Mouse (Mus musculus) thymus, adult 2 months (tissue): ENCODE results near the gene Agbl4. TPM values are rescaled to one million over a fixed set of nuclear protein-coding genes. Genes with fewer than 3 reads are reported as not detected.

ENCODE experiments used
- DNase-seq: peaks from one replicate; pipeline ENCODE4 v3.0.0; 2021
- H3K27ac ChIP-seq: fragments of 200-500 bp; 2 replicates; pipeline ENCODE4 v1.5.1; 2012; ENCODE audit warnings: low read length, control low read depth; ENCODE audit not compliant: control insufficient read depth, insufficient read depth
- H3K27me3 ChIP-seq: fragments of 200-500 bp; 2 replicates; pipeline ENCODE4 v1.6.1; 2012; ENCODE audit warnings: mild to moderate bottlenecking, low read length, moderate library complexity, mixed read lengths; ENCODE audit not compliant: control insufficient read depth, insufficient read depth
- H3K36me3 ChIP-seq: fragments of 200-500 bp; 2 replicates; pipeline ENCODE4 v1.6.1; 2012; ENCODE audit warnings: mild to moderate bottlenecking, low read length, moderate library complexity; ENCODE audit not compliant: control insufficient read depth, insufficient read depth
- H3K4me1 ChIP-seq: fragments of 200-500 bp; replicated peaks from 2 replicates; pipeline ENCODE4 v1.6.1; 2012; ENCODE audit warnings: low read length; ENCODE audit not compliant: control insufficient read depth, insufficient read depth
- H3K4me3 ChIP-seq: fragments of 200-500 bp; 2 replicates; pipeline ENCODE4 v1.5.1; 2012; ENCODE audit warnings: mild to moderate bottlenecking, low read length, control low read depth, moderate library complexity; ENCODE audit not compliant: control insufficient read depth, insufficient read depth
- CTCF ChIP-seq: fragments of 200-500 bp; IDR thresholded peaks from 2 replicates; pipeline ENCODE4 v1.5.1; 2012; ENCODE audit warnings: mild to moderate bottlenecking, control low read depth, low read length, moderate library complexity, borderline replicate concordance; ENCODE audit not compliant: control insufficient read depth, poor library complexity, insufficient read depth; ENCODE audit errors: extremely low read depth
- POLR2A ChIP-seq: fragments of 200-500 bp; IDR thresholded peaks from 2 replicates; pipeline ENCODE4 v1.6.1; 2012; ENCODE audit warnings: mild to moderate bottlenecking, low read length, control low read depth, moderate library complexity; ENCODE audit not compliant: control insufficient read depth, poor library complexity, insufficient read depth; ENCODE audit errors: extremely low read depth
- WGBS: fragments of 180-500 bp; shearing (Covaris S2); methylation state at CpG from one replicate; pipeline ENCODE4 v1.1.7; 2018; 5-methylcytosine and 5-hydroxymethylcytosine counted together
- polyA plus RNA-seq: library from polyadenylated mRNA; depleted of rRNA; stranded (reverse); fragments of >200 nt; gene quantifications from 2 replicates; pipeline ENCODE4 v1.2.3, GENCODE M21; 2012

The Agbl4 gene
- polyA plus RNA-seq, 1 experiment: 0.07 TPM

- H3K27ac ChIP-seq: no peak overlapping the region
- no peak for DNase-seq
- no peaks in the 10 kb centered on the region for H3K36me3 ChIP-seq
- TF ChIP-seq CTCF (no peak), POLR2A (no peak)
- H3K4me3 ChIP-seq: no peak overlapping the region
- H3K27me3 ChIP-seq: no peaks in the 10 kb centered on the region
- WGBS: 79% methylated on average over 2 of the region's 2 CpGs
- H3K4me1 ChIP-seq: no peaks in the 10 kb centered on the region
Observed at GRCm38 (mm10) chr4:110420306-110420705, 22.8 kb downstream of the Agbl4 start.

GRCm38 (mm10) chr4:110427653-110428052, 30.2 kb downstream of the Agbl4 start:
- no peak for DNase-seq
- Histone ChIP-seq H3K36me3 (no peaks in the 10 kb centered on the region), H3K4me1 (no peaks in the 10 kb centered on the region), H3K27me3 (no peaks in the 10 kb centered on the region), H3K4me3 (no peak overlapping the region), H3K27ac (no peak overlapping the region)
- no peak for TF ChIP-seq CTCF

- TF ChIP-seq CTCF (no peak), POLR2A (no peak)
- H3K27me3 ChIP-seq: no peaks in the 10 kb centered on the region
- no peak overlapping the region for H3K27ac ChIP-seq
- 41% methylated on average over 1 of the region's 1 CpGs for WGBS
- H3K4me3 ChIP-seq: no peak overlapping the region
- no peaks in the 10 kb centered on the region for H3K36me3 ChIP-seq
- DNase-seq: no peak
- H3K4me1 ChIP-seq: no peaks in the 10 kb centered on the region
Observed at GRCm38 (mm10) chr4:110494371-110494770, 96.9 kb downstream of the Agbl4 start.

GRCm38 (mm10) chr4:110529804-110530203, 132.3 kb downstream of the Agbl4 start:
- H3K27me3 ChIP-seq: no peaks in the 10 kb centered on the region
- H3K4me1 ChIP-seq: no peaks in the 10 kb centered on the region
- H3K27ac ChIP-seq: no peak overlapping the region
- DNase-seq: no peak
- no peak overlapping the region for H3K4me3 ChIP-seq
- no peak for TF ChIP-seq CTCF
- no peak for TF ChIP-seq POLR2A
- 89% methylated on average over 4 of the region's 4 CpGs for WGBS
- H3K36me3 ChIP-seq: no peaks in the 10 kb centered on the region

- H3K4me1 ChIP-seq: no peaks in the 10 kb centered on the region
- WGBS: 70% methylated on average over 3 of the region's 3 CpGs
Observed at GRCm38 (mm10) chr4:110549223-110549622, 151.8 kb downstream of the Agbl4 start.

GRCm38 (mm10) chr4:110597726-110598283, 200.3 kb downstream of the Agbl4 start:
- DNase-seq: no peak
- no peak for TF ChIP-seq POLR2A
- TF ChIP-seq CTCF: no peak
- Histone ChIP-seq H3K4me1 (no peaks in the 10 kb centered on the region), H3K27ac (no peak overlapping the region), H3K4me3 (no peak overlapping the region), H3K36me3 (no peaks in the 10 kb centered on the region), H3K27me3 (no peaks in the 10 kb centered on the region)
- WGBS: 67% methylated on average over 4 of the region's 4 CpGs

More at GRCm38 (mm10) chr4:110549223-110549622, 151.8 kb downstream of the Agbl4 start:
- TF ChIP-seq CTCF (no peak), POLR2A (no peak)
- Histone ChIP-seq H3K36me3 (no peaks in the 10 kb centered on the region), H3K27ac (no peak overlapping the region), H3K4me3 (no peak overlapping the region), H3K27me3 (no peaks in the 10 kb centered on the region)
- DNase-seq: no peak

- WGBS: 94% methylated on average over 3 of the region's 3 CpGs
- no peaks in the 10 kb centered on the region for H3K4me1 ChIP-seq
- no peaks in the 10 kb centered on the region for H3K27me3 ChIP-seq
- no peak overlapping the region for H3K4me3 ChIP-seq
- TF ChIP-seq POLR2A (no peak), CTCF (no peak)
- no peaks in the 10 kb centered on the region for H3K36me3 ChIP-seq
- no peak overlapping the region for H3K27ac ChIP-seq
- DNase-seq: no peak
Observed at GRCm38 (mm10) chr4:110641417-110641816, 244.0 kb downstream of the Agbl4 start.
